Mouse (Mus musculus) embryo, embryonic 10 days (tissue): ENCODE measurements around the gene Vmn1r32.

Experiments used
- DNase-seq: peaks from one replicate; pipeline ENCODE4 v3.0.0-alpha.2; 2015; ENCODE audit warnings: low spot score

Gene Vmn1r32

DNA sequence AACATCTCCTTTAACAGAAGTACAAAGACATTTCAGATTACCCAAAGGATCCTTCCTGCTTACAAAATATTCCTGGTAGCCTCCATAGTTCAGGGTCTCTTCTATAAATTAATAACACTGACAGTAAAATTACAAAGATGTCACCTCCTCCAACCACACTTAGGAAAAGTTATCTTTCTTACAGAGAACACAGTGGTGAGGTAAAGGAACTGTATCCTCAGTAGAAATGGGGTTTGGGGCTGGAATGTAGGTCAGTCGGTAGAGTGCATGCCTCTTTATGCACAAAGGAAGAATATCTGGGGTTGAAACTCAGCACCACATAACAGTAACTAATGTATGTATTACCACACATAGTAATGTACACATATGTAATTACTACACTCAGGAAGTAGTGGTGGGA is at the start of gene Vmn1r32:
Gene Vmn1r32, minus strand, starts transcription at position 101 of the 400 bp plus-strand sequence.
- no peak for DNase-seq

DNA sequence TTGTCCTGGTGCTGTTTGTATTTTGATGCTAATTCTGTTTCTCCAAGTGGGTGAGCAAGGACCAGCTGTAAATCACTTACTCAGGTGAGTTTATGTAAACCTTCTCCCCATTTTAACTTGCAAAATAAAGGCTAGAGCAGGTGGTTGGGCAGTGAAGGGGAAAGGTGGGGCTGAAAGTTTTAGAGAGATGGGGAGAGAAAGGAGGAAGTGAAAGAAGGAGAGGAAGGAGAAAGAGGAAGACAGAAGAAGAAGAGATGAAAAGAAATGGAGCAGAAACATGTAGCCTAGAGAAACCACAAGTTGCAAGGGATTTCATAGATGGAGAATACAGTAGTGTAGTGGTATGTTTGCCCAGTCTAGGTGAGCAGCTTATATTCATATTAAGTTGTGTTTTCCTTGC is 35.9 kb upstream of the Vmn1r32 start:
- no peak for DNase-seq

DNA sequence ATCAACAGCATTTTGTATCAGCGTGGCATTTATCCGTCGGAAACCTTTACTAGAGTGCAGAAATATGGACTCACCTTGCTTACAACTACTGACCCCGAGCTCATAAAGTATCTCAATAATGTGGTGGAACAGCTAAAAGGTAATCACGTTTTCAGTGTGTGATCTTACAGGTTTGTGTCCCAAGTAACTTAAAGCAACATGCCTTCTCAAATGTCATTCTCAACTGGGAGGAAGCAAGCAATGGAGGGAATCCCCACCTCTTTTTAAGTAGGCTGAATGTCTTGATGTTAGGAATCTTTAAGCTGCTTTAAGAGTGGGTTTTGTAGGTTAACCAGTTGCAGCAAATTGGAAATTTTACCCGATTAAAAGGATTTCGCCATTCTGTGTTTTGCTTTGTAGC is 23.9 kb downstream of the Vmn1r32 start:
- DNase-seq: peak; percentile 24

DNA sequence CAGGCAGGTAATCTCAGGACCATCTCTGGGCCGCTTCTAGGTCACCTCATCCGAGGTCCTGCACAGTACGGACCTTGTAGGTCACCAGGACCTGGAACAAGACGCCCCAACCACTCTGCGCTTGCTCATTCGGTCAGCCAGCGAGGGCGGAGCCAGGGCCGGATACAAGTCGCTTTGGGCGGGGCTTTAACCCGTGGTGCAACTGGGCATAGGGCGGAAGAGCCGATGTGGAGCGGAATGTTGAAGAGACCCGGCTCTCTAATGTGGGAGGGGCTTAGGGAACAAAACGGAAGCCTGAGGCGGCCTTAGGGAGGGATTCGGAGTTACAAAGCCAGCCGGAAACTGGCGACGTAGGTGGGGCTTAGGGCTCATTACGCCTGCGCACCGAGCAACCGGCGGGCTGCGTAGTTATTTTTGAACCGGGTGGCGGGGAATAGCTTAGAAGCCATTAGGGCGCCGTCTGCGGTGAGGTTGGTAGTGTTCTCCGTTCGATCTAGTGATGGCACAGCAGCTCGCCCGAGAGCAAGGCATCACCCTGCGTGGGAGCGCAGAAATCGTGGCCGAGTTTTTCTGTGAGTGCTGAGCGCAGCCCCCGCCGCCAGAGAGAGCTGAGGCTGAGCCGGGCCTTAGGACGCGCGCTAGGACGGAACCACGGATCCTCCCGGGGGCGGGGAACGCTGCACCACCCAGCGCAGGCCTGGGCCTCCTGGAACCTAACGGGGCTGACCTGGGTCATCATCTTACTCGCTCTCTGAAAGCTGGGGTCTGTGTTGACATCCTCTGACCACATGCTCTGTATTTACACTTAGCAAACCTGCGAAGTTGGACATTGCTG is 24.7 kb downstream of the Vmn1r32 start, which contains the start of gene Mad2l1:
Gene Mad2l1, plus strand, starts transcription at position 363 of the 835 bp plus-strand sequence.
- peak; percentile 99 for DNase-seq

DNA sequence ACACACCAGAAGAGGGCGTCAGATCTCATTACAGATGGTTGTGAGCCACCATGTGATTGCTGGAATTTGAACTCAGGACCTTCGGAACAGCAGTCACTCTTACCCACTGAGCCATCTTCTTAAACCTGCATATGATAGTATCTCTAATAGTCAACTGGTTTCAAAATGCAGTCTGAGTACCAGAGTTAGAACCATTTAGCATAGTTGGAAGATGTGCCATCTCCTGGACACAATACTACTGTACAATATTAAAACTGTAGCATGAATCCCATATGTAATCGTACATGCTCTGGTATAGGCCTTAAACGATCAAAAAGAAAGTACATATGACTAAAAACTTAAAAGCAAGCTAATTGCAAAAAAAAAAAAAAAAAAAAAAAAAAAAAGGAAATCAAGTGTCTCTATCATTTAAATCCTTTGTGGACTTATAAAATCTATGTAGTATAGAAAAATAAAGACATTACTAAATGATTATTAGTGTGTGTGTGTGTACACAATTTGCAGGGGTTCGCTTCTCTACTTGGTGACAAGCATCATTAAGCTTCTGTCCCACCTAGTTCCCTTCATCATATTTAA is 25.4 kb downstream of the Vmn1r32 start:
- no peak for DNase-seq

DNA sequence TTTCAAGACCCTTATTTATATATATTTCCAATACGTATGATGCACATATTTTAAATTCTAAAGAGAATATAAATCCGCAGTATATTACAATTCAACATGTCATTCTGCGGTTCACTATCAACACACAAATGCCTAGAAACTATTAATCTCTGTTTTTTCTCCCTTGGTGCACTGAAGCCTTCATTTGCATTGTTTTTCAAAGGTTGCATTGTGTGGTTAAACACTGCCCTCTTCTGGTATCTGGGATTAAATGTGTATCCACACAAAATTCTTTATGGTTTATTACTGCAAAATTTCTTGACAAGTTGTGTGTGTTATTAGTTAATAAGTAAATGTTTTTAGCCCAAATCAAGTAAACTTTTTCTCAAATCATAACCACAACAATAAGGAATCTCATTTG is 26.7 kb downstream of the Vmn1r32 start:
- DNase-seq: peak; percentile 83

DNA sequence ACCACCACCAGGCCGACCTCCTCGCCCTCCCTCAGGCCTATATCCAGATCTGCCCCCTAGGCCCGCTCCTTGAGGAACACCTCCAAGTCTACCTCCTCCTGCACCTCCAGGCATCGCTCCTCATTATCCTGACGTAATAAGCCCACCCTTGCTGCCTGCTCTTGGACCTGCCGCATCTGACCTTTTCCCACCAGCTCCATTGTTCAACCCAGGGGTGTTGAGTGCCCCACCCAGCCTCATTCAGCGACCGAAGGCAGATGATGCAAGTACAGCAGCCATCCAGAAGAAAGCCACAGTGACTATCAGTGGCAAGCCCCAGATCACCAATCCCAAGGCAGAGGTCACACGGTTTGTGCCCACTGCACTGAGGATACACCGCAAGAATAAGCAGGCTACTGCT is 31.5 kb downstream of the Vmn1r32 start:
- no peak for DNase-seq

DNA sequence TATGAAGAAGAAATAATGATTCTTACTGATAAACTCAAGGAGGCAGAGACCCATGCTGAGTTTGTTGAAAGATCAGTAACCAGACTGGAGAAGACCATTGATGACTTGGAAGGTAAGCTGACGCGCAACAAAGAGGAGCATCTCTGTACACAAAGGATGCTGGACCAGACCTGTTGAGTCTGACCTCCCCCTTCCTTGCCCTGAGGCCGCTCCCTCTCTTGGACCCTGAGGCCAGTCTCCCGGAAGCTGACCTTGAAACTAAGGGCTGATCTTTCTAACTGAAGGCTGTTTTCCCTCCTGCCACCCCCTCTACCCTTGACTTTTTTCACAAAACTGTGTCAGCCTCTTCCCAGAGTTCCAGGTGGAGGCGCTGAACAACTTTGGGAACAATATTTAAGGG is 43.5 kb downstream of the Vmn1r32 start:
- DNase-seq: no peak
